Mouse (Mus musculus): ENCODE data around the gene Pde6b.

DNA sequence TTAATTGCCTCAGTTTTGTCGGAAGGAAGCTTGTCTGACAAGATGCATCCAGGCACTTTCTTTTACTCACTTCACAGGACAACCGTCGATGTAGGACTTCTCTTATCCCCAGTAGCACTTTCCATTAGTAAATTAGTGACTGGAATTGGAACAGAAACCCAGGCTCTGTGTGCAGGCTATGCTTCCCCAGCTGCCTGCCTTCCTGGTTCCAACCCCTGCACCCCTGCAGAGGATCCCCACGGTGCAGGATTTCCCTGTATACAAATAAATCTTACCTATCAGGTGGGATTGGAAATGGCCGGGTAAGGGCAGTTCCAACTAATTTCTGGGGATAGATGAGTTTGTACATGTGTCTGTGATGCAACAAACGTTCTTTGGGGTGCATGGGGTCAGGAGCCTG is 18.2 kb upstream of the Pde6b start:
- no peak for TF ChIP-seq POLR2A (IDR thresholded peaks at IDR 0.05; ENCODE audit: extremely low read depth, insufficient read depth, low read length)
- TF ChIP-seq CTCF (IDR thresholded peaks at IDR 0.05; ENCODE audit: low read depth, low read length): no peak
